Mouse (Mus musculus) hindbrain, embryonic 12.5 days (tissue): ENCODE data around the gene Sdhb. TPM values are rescaled to one million over a fixed set of nuclear protein-coding genes. Genes with fewer than 3 reads are reported as not detected.
A peak's percentile ranks its signal among the peaks of the same experiment; 100 is the strongest.

ENCODE experiments used
- ATAC-seq: fragments of 200-750 bp; cut with Nextera tagmentation; 2 replicates; pipeline ENCODE4 v1.8.0; 2017; ENCODE audit warnings: moderate TSS enrichment; ENCODE audit not compliant: low FRiP score
- H3K27ac ChIP-seq: fragments of 300-500 bp; sonication (generic); 2 replicates; pipeline ENCODE4 v1.5.1; 2016; ENCODE audit warnings: mild to moderate bottlenecking
- H3K27me3 ChIP-seq: fragments of 300-500 bp; sonication (generic); 2 replicates; pipeline ENCODE4 v1.6.1; 2016; ENCODE audit warnings: mild to moderate bottlenecking
- H3K36me3 ChIP-seq: fragments of 300-500 bp; sonication (generic); 2 replicates; pipeline ENCODE4 v1.6.1; 2016; ENCODE audit warnings: mild to moderate bottlenecking
- H3K4me1 ChIP-seq: fragments of 300-500 bp; sonication (generic); 2 replicates; pipeline ENCODE4 v1.6.1; 2016
- H3K4me2 ChIP-seq: fragments of 300-500 bp; sonication (generic); replicated peaks from 2 replicates; pipeline ENCODE4 v1.6.1; 2016; ENCODE audit warnings: mild to moderate bottlenecking
- H3K4me3 ChIP-seq: fragments of 300-500 bp; sonication (generic); 2 replicates; pipeline ENCODE4 v1.5.1; 2016; ENCODE audit warnings: mild to moderate bottlenecking
- H3K9ac ChIP-seq: fragments of 300-500 bp; sonication (generic); 2 replicates; pipeline ENCODE4 v1.6.1; 2016; ENCODE audit warnings: mild to moderate bottlenecking, moderate library complexity
- H3K9me3 ChIP-seq: fragments of 300-500 bp; sonication (generic); replicated peaks from 2 replicates; pipeline ENCODE4 v1.6.1; 2016; ENCODE audit warnings: mild to moderate bottlenecking
- WGBS: fragments of 180-500 bp; shearing (Covaris S2); methylation state at CpG from one replicate; pipeline ENCODE4 v1.1.7; 2016; 5-methylcytosine and 5-hydroxymethylcytosine counted together
- polyA plus RNA-seq: library from polyadenylated mRNA; unstranded; fragments of >200 nt; fragmentation: Nextera tagmentation; extraction: Ambion mirVana; gene quantifications from 2 replicates; pipeline ENCODE4 v1.2.1, GENCODE M21; 2016

Gene Sdhb
- polyA plus RNA-seq, 1 experiment from 2014 or later = 383 TPM

DNA sequence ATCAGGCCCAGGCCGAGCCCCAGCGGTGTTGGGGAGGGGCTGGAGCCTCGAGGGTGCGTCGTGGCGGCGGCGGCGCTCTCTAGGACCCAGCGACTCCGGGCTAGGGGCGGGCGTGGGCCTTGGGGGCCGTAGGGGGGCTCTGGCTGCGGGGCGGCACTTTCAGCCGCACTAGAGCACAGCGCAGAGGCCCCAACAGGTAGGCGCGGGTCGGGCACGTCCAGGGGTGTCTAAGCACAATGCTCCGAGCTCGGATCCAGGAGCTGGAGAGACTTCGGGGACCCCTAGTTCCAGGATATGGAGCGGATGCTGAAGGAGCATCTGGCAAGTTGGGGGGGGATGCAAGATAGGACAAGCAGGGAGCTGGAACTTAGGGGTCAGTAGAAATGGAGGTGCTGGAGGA lies 49.5 kb downstream of the Sdhb start:
- WGBS = under 1% methylated on average over 26 of the region's 26 CpGs
- Histone ChIP-seq H3K4me3 (peak overlapping the region; percentile 74), H3K4me2 (peak overlapping the region; percentile 65), H3K9me3 (no peaks in the 10 kb centered on the region; the same call in 1 of the 2 replicates), H3K27me3 (no peaks in the 10 kb centered on the region), H3K27ac (peak overlapping the region; percentile 84), H3K36me3 (peaks cover 57% of the 10 kb centered on the region), H3K9ac (peak overlapping the region; percentile 90), H3K4me1 (peaks cover 28% of the 10 kb centered on the region)
- ATAC-seq = peak; percentile 76

DNA sequence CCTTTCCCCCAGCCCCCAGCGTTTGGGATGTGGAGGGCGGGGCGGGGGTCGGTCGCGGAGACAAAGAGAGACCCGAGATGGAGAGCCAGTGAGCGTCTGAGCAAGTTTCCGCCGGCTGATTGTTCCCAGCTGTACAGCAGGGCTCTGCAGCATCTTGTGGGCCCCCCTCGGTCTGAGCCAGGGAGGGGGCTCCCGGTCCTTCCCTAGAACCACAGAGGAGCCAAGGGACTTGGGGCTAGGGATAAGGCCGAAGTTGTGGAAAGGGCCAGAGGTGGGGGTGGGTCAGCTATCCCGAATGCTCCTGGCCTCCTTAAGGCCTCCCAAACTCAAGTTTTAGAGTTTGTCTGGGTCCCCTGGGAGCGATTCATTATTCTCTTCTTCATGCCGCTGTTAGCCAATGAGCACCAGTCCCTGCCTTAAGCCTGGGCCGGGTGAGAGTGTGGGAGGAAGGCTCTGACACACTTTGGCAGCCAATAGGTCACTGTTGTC lies 50.0 kb downstream of the Sdhb start:
- Histone ChIP-seq H3K36me3 (peaks cover 57% of the 10 kb centered on the region), H3K9ac (peak overlapping the region; percentile 90), H3K4me1 (peaks cover 28% of the 10 kb centered on the region), H3K4me3 (peak overlapping the region; percentile 74), H3K4me2 (peak overlapping the region; percentile 65), H3K27ac (peak overlapping the region; percentile 84), H3K27me3 (no peaks in the 10 kb centered on the region), H3K9me3 (no peaks in the 10 kb centered on the region; the same call in 1 of the 2 replicates)
- WGBS = under 1% methylated on average over 17 of the region's 17 CpGs
- ATAC-seq = peak; percentile 61

- Histone ChIP-seq H3K4me3 (peak overlapping the region; percentile 74), H3K36me3 (peaks cover 56% of the 10 kb centered on the region), H3K9ac (peak overlapping the region; percentile 90), H3K4me2 (peak overlapping the region; percentile 65), H3K4me1 (peaks cover 28% of the 10 kb centered on the region), H3K27ac (peak overlapping the region; percentile 84), H3K27me3 (no peaks in the 10 kb centered on the region), H3K9me3 (no peaks in the 10 kb centered on the region; the same call in 1 of the 2 replicates)
- ATAC-seq = peak; percentile 21
- 38% methylated on average over 14 of the region's 14 CpGs for WGBS
Observed at GRCm38 (mm10) chr4:141011556-141012328, 50.7 kb downstream of the Sdhb start.

- H3K4me1 ChIP-seq = peaks cover 28% of the 10 kb centered on the region
- H3K4me2 ChIP-seq = peak overlapping the region; percentile 65
- no peak for ATAC-seq
- H3K36me3 ChIP-seq = peaks cover 58% of the 10 kb centered on the region
- WGBS = 77% methylated on average over 10 of the region's 10 CpGs
- H3K27me3 ChIP-seq = no peaks in the 10 kb centered on the region
- 0 out of 2 replicates have a peak overlapping the region, but pooled peaks have one; percentile 90 for H3K9ac ChIP-seq
- H3K27ac ChIP-seq = peak overlapping the region; percentile 84; the same call in 1 of the 2 replicates
- H3K9me3 ChIP-seq = no peaks in the 10 kb centered on the region; the same call in 1 of the 2 replicates
- H3K4me3 ChIP-seq = peak overlapping the region; percentile 74; the same call in 1 of the 2 replicates
Observed at GRCm38 (mm10) chr4:141012558-141012957, 51.6 kb downstream of the Sdhb start.

GRCm38 (mm10) chr4:141014114-141014513 lies 53.1 kb downstream of the Sdhb start:
- no peak overlapping the region for H3K9ac ChIP-seq
- no peak overlapping the region for H3K4me2 ChIP-seq
- H3K36me3 ChIP-seq = peaks cover 58% of the 10 kb centered on the region
- WGBS = 74% methylated on average over 8 of the region's 8 CpGs
- H3K4me3 ChIP-seq = no peak overlapping the region
- H3K4me1 ChIP-seq = peaks cover 35% of the 10 kb centered on the region
- H3K27ac ChIP-seq = 0 out of 2 replicates have a peak overlapping the region, but pooled peaks have one; percentile 30
- no peaks in the 10 kb centered on the region for H3K9me3 ChIP-seq
- ATAC-seq = no peak
- H3K27me3 ChIP-seq = no peaks in the 10 kb centered on the region

DNA sequence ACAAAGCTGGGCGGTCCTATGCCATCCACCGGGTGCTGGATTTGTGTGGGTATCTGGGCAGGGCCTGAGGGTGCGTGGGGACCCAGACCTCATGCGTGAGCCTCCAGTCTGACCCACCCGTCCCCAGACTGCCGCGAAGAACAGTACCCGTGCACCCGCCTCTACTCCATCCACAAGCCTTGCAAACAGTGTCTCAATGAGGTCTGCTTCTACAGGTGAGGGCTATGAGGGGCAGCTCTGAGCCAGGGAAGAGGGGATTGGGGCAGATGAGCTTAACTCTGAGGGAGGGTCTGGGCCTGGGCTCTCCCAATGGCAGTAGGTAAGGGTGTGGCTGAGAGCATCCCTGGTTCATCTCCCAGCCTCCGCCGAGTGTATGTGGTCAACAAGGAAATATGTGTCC lies 53.9 kb downstream of the Sdhb start:
- no peak for ATAC-seq
- Histone ChIP-seq H3K36me3 (peaks cover 65% of the 10 kb centered on the region), H3K27ac (no peak overlapping the region), H3K9me3 (no peaks in the 10 kb centered on the region), H3K4me2 (no peak overlapping the region), H3K4me3 (no peak overlapping the region), H3K9ac (no peak overlapping the region), H3K27me3 (no peaks in the 10 kb centered on the region), H3K4me1 (peaks cover 42% of the 10 kb centered on the region)
- WGBS = 94% methylated on average over 11 of the region's 11 CpGs

- ATAC-seq = no peak
- Histone ChIP-seq H3K27ac (no peak overlapping the region), H3K4me3 (no peak overlapping the region), H3K4me2 (no peak overlapping the region), H3K36me3 (peaks cover 65% of the 10 kb centered on the region), H3K27me3 (no peaks in the 10 kb centered on the region), H3K9me3 (no peaks in the 10 kb centered on the region), H3K9ac (no peak overlapping the region), H3K4me1 (peaks cover 42% of the 10 kb centered on the region)
- WGBS = 83% methylated on average over 7 of the region's 7 CpGs
Observed at GRCm38 (mm10) chr4:141015356-141015755, 54.4 kb downstream of the Sdhb start.

- no peak overlapping the region for H3K4me2 ChIP-seq
- peaks cover 48% of the 10 kb centered on the region for H3K4me1 ChIP-seq
- H3K4me3 ChIP-seq = no peak overlapping the region
- H3K9ac ChIP-seq = no peak overlapping the region
- peaks cover 65% of the 10 kb centered on the region for H3K36me3 ChIP-seq
- 85% methylated on average over 9 of the region's 9 CpGs for WGBS
- no peaks in the 10 kb centered on the region for H3K27me3 ChIP-seq
- H3K27ac ChIP-seq = no peak overlapping the region
- no peak for ATAC-seq
- H3K9me3 ChIP-seq = no peaks in the 10 kb centered on the region
Observed at GRCm38 (mm10) chr4:141016311-141016710, 55.3 kb downstream of the Sdhb start.

DNA sequence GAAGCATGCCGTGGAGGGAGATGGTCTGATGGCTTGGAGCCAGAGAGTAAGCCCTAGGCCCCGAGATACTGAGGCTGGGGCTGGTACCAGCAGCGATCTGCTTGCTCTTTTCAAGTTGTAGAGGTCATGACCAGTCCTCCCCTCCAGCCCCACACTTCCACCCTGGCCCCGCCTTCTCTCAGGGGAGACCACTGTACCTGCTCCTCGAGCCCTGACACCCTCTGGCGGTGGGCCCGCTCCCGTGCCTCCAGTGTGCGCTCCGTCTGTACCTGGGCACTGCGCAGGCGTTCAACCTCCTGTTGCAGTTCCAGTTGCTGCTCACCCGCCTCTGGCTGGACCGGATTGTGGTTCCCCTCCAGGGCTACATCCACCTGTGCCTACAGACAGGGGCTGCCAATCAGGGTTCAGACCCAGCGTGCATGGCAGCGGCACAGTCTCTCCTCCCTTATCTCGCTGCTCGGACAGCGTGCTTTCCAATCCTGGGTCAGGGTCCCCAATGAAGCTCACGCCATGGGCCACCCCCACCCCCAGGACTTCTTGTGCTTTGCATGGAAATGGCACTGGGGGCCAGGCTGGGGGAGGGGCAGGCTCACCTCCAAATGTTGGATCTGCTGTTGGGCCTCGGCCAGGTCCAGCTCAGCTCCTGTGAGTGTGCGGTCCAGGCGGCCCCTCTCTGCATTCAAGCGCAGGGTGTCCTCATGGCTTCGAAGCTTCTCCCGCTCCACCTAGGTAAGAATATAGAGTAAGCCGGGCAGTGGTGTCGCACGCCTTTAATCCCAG lies 56.8 kb downstream of the Sdhb start:
- no peaks in the 10 kb centered on the region for H3K9me3 ChIP-seq
- peaks cover 41% of the 10 kb centered on the region for H3K4me1 ChIP-seq
- H3K4me3 ChIP-seq = no peak overlapping the region
- WGBS = 84% methylated on average over 29 of the region's 29 CpGs
- H3K9ac ChIP-seq = no peak overlapping the region
- peaks cover 69% of the 10 kb centered on the region for H3K36me3 ChIP-seq
- H3K27ac ChIP-seq = 0 out of 2 replicates have a peak overlapping the region, but pooled peaks have one; percentile 8
- H3K27me3 ChIP-seq = no peaks in the 10 kb centered on the region
- H3K4me2 ChIP-seq = no peak overlapping the region
- ATAC-seq = no peak

GRCm38 (mm10) chr4:141020220-141020619 lies 59.2 kb downstream of the Sdhb start:
- Histone ChIP-seq H3K9ac (peak overlapping the region; percentile 23; the same call in 1 of the 2 replicates), H3K9me3 (no peaks in the 10 kb centered on the region), H3K36me3 (peaks cover 69% of the 10 kb centered on the region), H3K4me3 (no peak overlapping the region), H3K4me2 (peak overlapping the region; percentile 19; the same call in 1 of the 2 replicates), H3K4me1 (peaks cover 37% of the 10 kb centered on the region), H3K27ac (peak overlapping the region; percentile 94), H3K27me3 (no peaks in the 10 kb centered on the region)
- ATAC-seq = no peak
- WGBS = 81% methylated on average over 17 of the region's 17 CpGs

GRCm38 (mm10) chr4:141020811-141021613 lies 60.0 kb downstream of the Sdhb start:
- Histone ChIP-seq H3K27me3 (no peaks in the 10 kb centered on the region), H3K4me1 (peaks cover 37% of the 10 kb centered on the region), H3K4me3 (no peak overlapping the region), H3K9ac (peak overlapping the region; percentile 23), H3K36me3 (peaks cover 67% of the 10 kb centered on the region), H3K27ac (peak overlapping the region; percentile 94), H3K4me2 (peak overlapping the region; percentile 19), H3K9me3 (no peaks in the 10 kb centered on the region)
- peak; percentile 77 for ATAC-seq
- 21% methylated on average over 14 of the region's 14 CpGs for WGBS
